Mouse (Mus musculus) hindbrain, embryonic 11.5 days (tissue): ENCODE results near the gene Rasgrp3. TPM values are rescaled to one million over a fixed set of nuclear protein-coding genes. Genes with fewer than 3 reads are reported as not detected.

Experiments
- ATAC-seq: fragments of 200-750 bp; cut with Nextera tagmentation; 2 replicates; pipeline ENCODE4 v1.8.0; 2017; ENCODE audit warnings: mild to moderate bottlenecking, moderate TSS enrichment, moderate library complexity; ENCODE audit not compliant: low FRiP score
- DNase-seq: peaks from one replicate; pipeline ENCODE4 v3.0.0-alpha.2; 2015; ENCODE audit warnings: low spot score
- H3K27ac ChIP-seq: fragments of 300-500 bp; sonication (generic); 2 replicates; pipeline ENCODE4 v1.5.1; 2014; ENCODE audit warnings: mild to moderate bottlenecking, low read depth, low read length
- H3K27me3 ChIP-seq: fragments of 300-500 bp; sonication (generic); 2 replicates; pipeline ENCODE4 v1.6.1; 2014; ENCODE audit warnings: mild to moderate bottlenecking, low read length, moderate library complexity, mixed read lengths; ENCODE audit not compliant: control insufficient read depth, insufficient read depth
- H3K36me3 ChIP-seq: fragments of 300-500 bp; sonication (generic); 2 replicates; pipeline ENCODE4 v1.6.1; 2014; ENCODE audit warnings: mild to moderate bottlenecking, low read length, moderate library complexity, mixed read lengths; ENCODE audit not compliant: control insufficient read depth, insufficient read depth
- H3K4me1 ChIP-seq: fragments of 300-500 bp; sonication (generic); replicated peaks from 2 replicates; pipeline ENCODE4 v1.6.1; 2014; ENCODE audit warnings: low read length, mixed read lengths; ENCODE audit not compliant: control insufficient read depth, insufficient read depth
- H3K4me2 ChIP-seq: fragments of 300-500 bp; sonication (generic); replicated peaks from 2 replicates; pipeline ENCODE4 v1.6.1; 2014; ENCODE audit warnings: mild to moderate bottlenecking, low read depth, low read length
- H3K4me3 ChIP-seq: fragments of 300-500 bp; sonication (generic); 2 replicates; pipeline ENCODE4 v1.5.1; 2014; ENCODE audit warnings: low read depth, low read length
- H3K9ac ChIP-seq: fragments of 300-500 bp; sonication (generic); 2 replicates; pipeline ENCODE4 v1.6.1; 2014; ENCODE audit warnings: low read depth, low read length
- H3K9me3 ChIP-seq: fragments of 300-500 bp; sonication (generic); 2 replicates; pipeline ENCODE4 v1.6.1; 2016; ENCODE audit warnings: low read length; ENCODE audit not compliant: control insufficient read depth
- WGBS: fragments of 180-500 bp; shearing (Covaris S2); extraction: QIAGEN DNeasy Blood & Tissue Kit; methylation state at CpG from one replicate; pipeline ENCODE4 v1.1.7; 2014; 5-methylcytosine and 5-hydroxymethylcytosine counted together
- polyA plus RNA-seq: library from polyadenylated mRNA; unstranded; fragments of >200 nt; fragmentation: Nextera tagmentation; extraction: Ambion mirVana; gene quantifications from 2 replicates; pipeline ENCODE4 v1.2.1, GENCODE M21; 2014

Gene Rasgrp3
- polyA plus RNA-seq, 1 experiment from 2014 or later = 7.6 TPM

GRCm38 (mm10) chr17:75498241-75498651 is 62.5 kb downstream of the Rasgrp3 start:
- DNase-seq (no peak), ATAC-seq (no peak)
- 91% methylated on average over 6 of the region's 6 CpGs for WGBS

GRCm38 (mm10) chr17:75503031-75503430 is 67.3 kb downstream of the Rasgrp3 start:
- ATAC-seq = no peak
- H3K4me3 ChIP-seq = no peak overlapping the region
- no peaks in the 10 kb centered on the region for H3K9me3 ChIP-seq
- no peak for DNase-seq
- H3K9ac ChIP-seq = no peak overlapping the region
- no peaks in the 10 kb centered on the region for H3K36me3 ChIP-seq
- H3K4me2 ChIP-seq = no peak overlapping the region
- H3K27ac ChIP-seq = no peak overlapping the region
- 93% methylated on average over 3 of the region's 3 CpGs for WGBS
- H3K4me1 ChIP-seq = no peaks in the 10 kb centered on the region
- H3K27me3 ChIP-seq = no peaks in the 10 kb centered on the region

More at GRCm38 (mm10) chr17:75498241-75498651, 62.5 kb downstream of the Rasgrp3 start:
- Histone ChIP-seq H3K9me3 (no peaks in the 10 kb centered on the region), H3K27ac (no peak overlapping the region), H3K4me2 (no peak overlapping the region), H3K4me3 (no peak overlapping the region), H3K27me3 (no peaks in the 10 kb centered on the region), H3K36me3 (no peaks in the 10 kb centered on the region), H3K9ac (no peak overlapping the region), H3K4me1 (no peaks in the 10 kb centered on the region)

- no peaks in the 10 kb centered on the region for H3K36me3 ChIP-seq
- no peaks in the 10 kb centered on the region for H3K9me3 ChIP-seq
- H3K4me1 ChIP-seq = no peaks in the 10 kb centered on the region
- H3K9ac ChIP-seq = no peak overlapping the region
- H3K27ac ChIP-seq = no peak overlapping the region
- WGBS = 91% methylated on average over 5 of the region's 5 CpGs
- no peak overlapping the region for H3K4me3 ChIP-seq
- no peak overlapping the region for H3K4me2 ChIP-seq
- no peaks in the 10 kb centered on the region for H3K27me3 ChIP-seq
- ATAC-seq (no peak), DNase-seq (no peak)
These were observed 69.4 kb downstream of the Rasgrp3 start for GRCm38 (mm10) chr17:75505053-75505452.

- ATAC-seq = no peak
- H3K36me3 ChIP-seq = no peaks in the 10 kb centered on the region
- no peaks in the 10 kb centered on the region for H3K9me3 ChIP-seq
- no peak for DNase-seq
- H3K9ac ChIP-seq = no peak overlapping the region
- WGBS = 93% methylated on average over 10 of the region's 10 CpGs
- H3K4me3 ChIP-seq = no peak overlapping the region
- no peaks in the 10 kb centered on the region for H3K27me3 ChIP-seq
- H3K4me1 ChIP-seq = no peaks in the 10 kb centered on the region
- H3K4me2 ChIP-seq = no peak overlapping the region
- no peak overlapping the region for H3K27ac ChIP-seq
These were observed 70.5 kb downstream of the Rasgrp3 start for GRCm38 (mm10) chr17:75506097-75506675.

- Histone ChIP-seq H3K4me3 (no peak overlapping the region), H3K4me1 (no peaks in the 10 kb centered on the region), H3K27ac (no peak overlapping the region), H3K9ac (no peak overlapping the region), H3K27me3 (no peaks in the 10 kb centered on the region), H3K4me2 (no peak overlapping the region), H3K9me3 (no peaks in the 10 kb centered on the region), H3K36me3 (no peaks in the 10 kb centered on the region)
- DNase-seq (no peak), ATAC-seq (no peak)
- WGBS = 81% methylated on average over 10 of the region's 10 CpGs
These were observed 71.3 kb downstream of the Rasgrp3 start for GRCm38 (mm10) chr17:75506708-75507641.

- Histone ChIP-seq H3K4me1 (no peaks in the 10 kb centered on the region), H3K9me3 (no peaks in the 10 kb centered on the region), H3K27ac (no peak overlapping the region), H3K27me3 (no peaks in the 10 kb centered on the region), H3K4me3 (no peak overlapping the region), H3K4me2 (no peak overlapping the region), H3K36me3 (no peaks in the 10 kb centered on the region), H3K9ac (no peak overlapping the region)
- 91% methylated on average over 5 of the region's 5 CpGs for WGBS
- no peak for ATAC-seq
- no peak for DNase-seq
These were observed 73.6 kb downstream of the Rasgrp3 start for GRCm38 (mm10) chr17:75509257-75509656.

- Histone ChIP-seq H3K27ac (no peak overlapping the region), H3K4me3 (no peak overlapping the region), H3K9me3 (no peaks in the 10 kb centered on the region), H3K4me2 (no peak overlapping the region), H3K4me1 (no peaks in the 10 kb centered on the region), H3K27me3 (no peaks in the 10 kb centered on the region), H3K9ac (no peak overlapping the region), H3K36me3 (no peaks in the 10 kb centered on the region)
- DNase-seq (no peak), ATAC-seq (no peak)
- 83% methylated on average over 4 of the region's 4 CpGs for WGBS
These were observed 80.9 kb downstream of the Rasgrp3 start for GRCm38 (mm10) chr17:75516591-75516990.

- Histone ChIP-seq H3K4me1 (0 out of 2 replicates have a peak, but pooled peaks cover 3% of the 10 kb centered on the region), H3K4me2 (no peak overlapping the region), H3K36me3 (no peaks in the 10 kb centered on the region), H3K9me3 (no peaks in the 10 kb centered on the region), H3K27me3 (no peaks in the 10 kb centered on the region), H3K9ac (no peak overlapping the region), H3K4me3 (no peak overlapping the region), H3K27ac (no peak overlapping the region)
- ATAC-seq (no peak), DNase-seq (no peak)
- 65% methylated on average over 8 of the region's 8 CpGs for WGBS
These were observed 82.6 kb downstream of the Rasgrp3 start for GRCm38 (mm10) chr17:75518181-75518901.
